Mouse (Mus musculus) G1E-ER4 (cell line): ENCODE data around the gene Gm13078. TPM values are rescaled to one million over a fixed set of nuclear protein-coding genes. Genes with fewer than 3 reads are reported as not detected.

Source experiments
- GATA1 ChIP-seq: IDR thresholded peaks from one replicate; pipeline ENCODE4 v1.8.0; 2012; ENCODE audit warnings: low read length, inconsistent platforms
- polyA plus RNA-seq: library from polyadenylated mRNA; stranded (reverse); fragments of >175 nt; gene quantifications from 2 replicates; pipeline ENCODE4 v1.2.3, GENCODE M21; 2012

Gene Gm13078
- not detected in 2 replicates for polyA plus RNA-seq

GRCm38 (mm10) chr4:143719155-143719554, at the start of gene Gm13078:
Gene Gm13078, plus strand, starts transcription at chr4:143719455.
- TF ChIP-seq GATA1 = no peak

- no peak for TF ChIP-seq GATA1
These were observed 16.6 kb upstream of the Gm13078 start, which contains the start of gene Gm13089 for GRCm38 (mm10) chr4:143702611-143703010. Gene Gm13089, minus strand, starts transcription at chr4:143702711.

Other genes starting within 250 kb of the Gm13078 start
- not detected in 2 replicates for gene Gm13043, start 208.1 kb upstream of the Gm13078 start, polyA plus RNA-seq
- not detected in 2 replicates for gene Gm13040, start 183.5 kb upstream of the Gm13078 start, polyA plus RNA-seq
- not detected in 2 replicates for gene BC080695, start 167.8 kb upstream of the Gm13078 start, polyA plus RNA-seq
- gene Gm13057, start 167.7 kb upstream of the Gm13078 start, polyA plus RNA-seq = not detected in 2 replicates
- not detected in 2 replicates for gene Gm13083, start 104.5 kb upstream of the Gm13078 start, polyA plus RNA-seq
- not detected in 2 replicates for gene Gm13088, start 62.2 kb upstream of the Gm13078 start, polyA plus RNA-seq
- not detected in 2 replicates for gene Gm13089, start 16.7 kb upstream of the Gm13078 start, polyA plus RNA-seq
- gene Gm13023, start 69.9 kb downstream of the Gm13078 start, polyA plus RNA-seq = not detected in 2 replicates
- gene Gm13084, start 96.6 kb downstream of the Gm13078 start, polyA plus RNA-seq = not detected in 2 replicates
- not detected in 2 replicates for gene Gm13103, start 127.0 kb downstream of the Gm13078 start, polyA plus RNA-seq
- gene Pramef6, start 180.9 kb downstream of the Gm13078 start, polyA plus RNA-seq = not detected in 2 replicates
- not detected in 2 replicates for gene Pramef25, start 231.6 kb downstream of the Gm13078 start, polyA plus RNA-seq
- gene Gm13101, start 247.5 kb downstream of the Gm13078 start, polyA plus RNA-seq = not detected in 2 replicates